Mouse (Mus musculus) hindbrain, embryonic 11.5 days (tissue): ENCODE measurements around the gene Gm15114. TPM values are rescaled to one million over a fixed set of nuclear protein-coding genes. Genes with fewer than 3 reads are reported as not detected.
"Not testable (repeated sequence)": the region's sequence is repeated elsewhere in the genome, so short reads cannot be mapped to it uniquely, and the experiment has no call there.

Experiments
- ATAC-seq: fragments of 200-750 bp; cut with Nextera tagmentation; 2 replicates; pipeline ENCODE4 v1.8.0; 2017; ENCODE audit warnings: mild to moderate bottlenecking, moderate TSS enrichment, moderate library complexity; ENCODE audit not compliant: low FRiP score
- DNase-seq: peaks from one replicate; pipeline ENCODE4 v3.0.0-alpha.2; 2015; ENCODE audit warnings: low spot score
- H3K27ac ChIP-seq: fragments of 300-500 bp; sonication (generic); 2 replicates; pipeline ENCODE4 v1.5.1; 2014; ENCODE audit warnings: mild to moderate bottlenecking, low read depth, low read length
- H3K27me3 ChIP-seq: fragments of 300-500 bp; sonication (generic); 2 replicates; pipeline ENCODE4 v1.6.1; 2014; ENCODE audit warnings: mild to moderate bottlenecking, low read length, moderate library complexity, mixed read lengths; ENCODE audit not compliant: control insufficient read depth, insufficient read depth
- H3K36me3 ChIP-seq: fragments of 300-500 bp; sonication (generic); 2 replicates; pipeline ENCODE4 v1.6.1; 2014; ENCODE audit warnings: mild to moderate bottlenecking, low read length, moderate library complexity, mixed read lengths; ENCODE audit not compliant: control insufficient read depth, insufficient read depth
- H3K4me1 ChIP-seq: fragments of 300-500 bp; sonication (generic); replicated peaks from 2 replicates; pipeline ENCODE4 v1.6.1; 2014; ENCODE audit warnings: low read length, mixed read lengths; ENCODE audit not compliant: control insufficient read depth, insufficient read depth
- H3K4me2 ChIP-seq: fragments of 300-500 bp; sonication (generic); replicated peaks from 2 replicates; pipeline ENCODE4 v1.6.1; 2014; ENCODE audit warnings: mild to moderate bottlenecking, low read depth, low read length
- H3K4me3 ChIP-seq: fragments of 300-500 bp; sonication (generic); 2 replicates; pipeline ENCODE4 v1.5.1; 2014; ENCODE audit warnings: low read depth, low read length
- H3K9ac ChIP-seq: fragments of 300-500 bp; sonication (generic); 2 replicates; pipeline ENCODE4 v1.6.1; 2014; ENCODE audit warnings: low read depth, low read length
- H3K9me3 ChIP-seq: fragments of 300-500 bp; sonication (generic); 2 replicates; pipeline ENCODE4 v1.6.1; 2016; ENCODE audit warnings: low read length; ENCODE audit not compliant: control insufficient read depth
- WGBS: fragments of 180-500 bp; shearing (Covaris S2); extraction: QIAGEN DNeasy Blood & Tissue Kit; methylation state at CpG from one replicate; pipeline ENCODE4 v1.1.7; 2014; 5-methylcytosine and 5-hydroxymethylcytosine counted together
- polyA plus RNA-seq: library from polyadenylated mRNA; unstranded; fragments of >200 nt; fragmentation: Nextera tagmentation; extraction: Ambion mirVana; gene quantifications from 2 replicates; pipeline ENCODE4 v1.2.1, GENCODE M21; 2014

The Gm15114 gene
- not detected in 2 replicates for polyA plus RNA-seq

- H3K4me2 ChIP-seq, H3K4me1 ChIP-seq, ATAC-seq, H3K27ac ChIP-seq, H3K36me3 ChIP-seq, H3K27me3 ChIP-seq, H3K9ac ChIP-seq, DNase-seq, H3K4me3 ChIP-seq, H3K9me3 ChIP-seq: not testable (repeated sequence)
- WGBS: no CpG with 5 or more reads among the region's 1 CpGs
Observed at GRCm38 (mm10) chrX:148488649-148489048, at the start of gene Gm15114. Gene Gm15114 (plus strand): TSS chrX:148488949.

Other genes starting within 250 kb of the Gm15114 start
- not detected in 2 replicates for gene Gm8334, start 126.2 kb downstream of the Gm15114 start, polyA plus RNA-seq
- gene Gm15127, start 174.6 kb downstream of the Gm15114 start, polyA plus RNA-seq: not detected in 2 replicates